Mouse (Mus musculus): Measurements from ENCODE around the gene Ctnna2.

GRCm38 (mm10) chr6:77599244-77599643 lies 380.3 kb downstream of the Ctnna2 start:
- TF ChIP-seq MAFK (IDR thresholded peaks at IDR 0.05; ENCODE audit: insufficient read depth, low read depth, low read length) (no peak), ZC3H11A (IDR thresholded peaks at IDR 0.05; ENCODE audit: borderline replicate concordance, low read depth, low read length) (no peak), ZNF384 (IDR thresholded peaks at IDR 0.05; ENCODE audit: low read depth, low read length) (no peak), CHD2 (IDR thresholded peaks at IDR 0.05; ENCODE audit: low read depth, low read length) (no peak)

All from ES-E14 (cell line).